Mouse (Mus musculus): Measurements from ENCODE around the gene Ephb1.

- TF ChIP-seq CTCF (IDR thresholded peaks at IDR 0.05): no peak
- no peak for TF ChIP-seq EP300 (IDR thresholded peaks at IDR 0.05)
Observed at GRCm38 (mm10) chr9:102015516-102015915, 339.0 kb downstream of the Ephb1 start.
